17 mouse cellular contexts compared by ENCODE assay signal in genomic region chr4:104993140-104993874, GRCm38 (mm10).
DNase-seq lines count a peak whose midpoint lies in the region; ATAC-seq and TF ChIP-seq lines count a peak whose summit lies in the region.
"Had no signal": no experiment of that assay in that cellular context is flagged by ENCODE, and none has a peak within 500 bp of the region (broad histone marks: within the 10 kb centered on the region; RNA-seq: fewer than 3 reads in every experiment).

No protein-coding gene starts in this region.

- H3K36me3 ChIP-seq in limb, embryonic 14.5 days (ENCODE audit: control insufficient read depth, insufficient read depth, low read length) = no peaks in the 10 kb centered on the region
- no peaks in the 10 kb centered on the region for H3K36me3 ChIP-seq in limb, embryonic 10.5 days
- H3K36me3 ChIP-seq: embryonic facial prominence, embryonic 12.5 days; forebrain, embryonic 12.5 days; heart, embryonic 12.5 days; hindbrain, embryonic 15.5 days had no signal

- WGBS in limb, embryonic 14.5 days = 89% methylated on average over 10 of the region's 10 CpGs
- 93% methylated on average over 10 of the region's 10 CpGs for WGBS in limb, embryonic 10.5 days

- intact Hi-C loops in gastrocnemius, postnatal 14 days (cut with DNase I; ENCODE audit: low total_unique reads) = no loop called here

- H3K27ac ChIP-seq in limb, embryonic 14.5 days (replicated peaks; ENCODE audit: low read depth, low read length) = no peak overlapping the region
- no peak overlapping the region for H3K27ac ChIP-seq in limb, embryonic 10.5 days
- H3K27ac ChIP-seq: embryonic facial prominence, embryonic 12.5 days; forebrain, embryonic 12.5 days; hindbrain, embryonic 15.5 days had no signal

- peak; percentile 15 for DNase-seq in limb, embryonic 14.5 days (ENCODE audit: low spot score)
- DNase-seq in limb, embryonic 10.5 days (ENCODE audit: low spot score) = no peak
- DNase-seq in NIH3T3 (ENCODE audit: low read depth) = peak; percentile 34
- DNase-seq in gastrocnemius, postnatal 14 days = no peak
- DNase-seq in adrenal gland, postnatal 36 days = no peak
- DNase-seq in lung, postnatal 25 days (ENCODE audit: low spot score) = no peak
- DNase-seq: adrenal gland, postnatal 14 days; cerebellum, adult 18-20 months; cerebellum, postnatal 10 days; embryo, embryonic 11 days; gastrocnemius, postnatal 10 days had no signal

- no peak for TF ChIP-seq POLR2A in limb, embryonic 14.5 days (IDR thresholded peaks at IDR 0.05; ENCODE audit: borderline replicate concordance, extremely low read depth, insufficient read depth, insufficient read length)

- H3K9ac ChIP-seq in limb, embryonic 14.5 days (ENCODE audit: low read depth, low read length, severe bottlenecking) = no peak overlapping the region
- H3K9ac ChIP-seq: embryonic facial prominence, embryonic 12.5 days; forebrain, embryonic 12.5 days; heart, embryonic 12.5 days; hindbrain, embryonic 15.5 days had no signal

- no peaks in the 10 kb centered on the region for H3K27me3 ChIP-seq in limb, embryonic 14.5 days (ENCODE audit: control insufficient read depth, insufficient read depth, low read length)
- H3K27me3 ChIP-seq in limb, embryonic 10.5 days (ENCODE audit: low read depth, poor library complexity, severe bottlenecking) = no peaks in the 10 kb centered on the region
- H3K27me3 ChIP-seq: embryonic facial prominence, embryonic 12.5 days; forebrain, embryonic 12.5 days; heart, embryonic 12.5 days; hindbrain, embryonic 15.5 days had no signal

- no peak overlapping the region for H3K4me2 ChIP-seq in limb, embryonic 14.5 days (replicated peaks; ENCODE audit: low read depth, low read length, severe bottlenecking)
- H3K4me2 ChIP-seq: embryonic facial prominence, embryonic 12.5 days; forebrain, embryonic 12.5 days; heart, embryonic 12.5 days; hindbrain, embryonic 15.5 days had no signal

- H3K4me1 ChIP-seq in limb, embryonic 14.5 days (ENCODE audit: control insufficient read depth, insufficient read depth, low read length) = no peaks in the 10 kb centered on the region
- no peaks in the 10 kb centered on the region for H3K4me1 ChIP-seq in limb, embryonic 10.5 days
- H3K4me1 ChIP-seq: embryonic facial prominence, embryonic 12.5 days; forebrain, embryonic 12.5 days; heart, embryonic 12.5 days; hindbrain, embryonic 15.5 days had no signal

- H3K9me3 ChIP-seq in limb, embryonic 14.5 days (ENCODE audit: control insufficient read depth, low read length) = no peaks in the 10 kb centered on the region
- no peaks in the 10 kb centered on the region for H3K9me3 ChIP-seq in limb, embryonic 10.5 days (replicated peaks)
- H3K9me3 ChIP-seq: embryonic facial prominence, embryonic 12.5 days; forebrain, embryonic 12.5 days; heart, embryonic 12.5 days; hindbrain, embryonic 15.5 days had no signal

- H3K4me3 ChIP-seq in limb, embryonic 14.5 days (replicated peaks; ENCODE audit: low read length) = no peak overlapping the region
- H3K4me3 ChIP-seq in limb, embryonic 10.5 days = no peak overlapping the region
- H3K4me3 ChIP-seq: embryonic facial prominence, embryonic 12.5 days; forebrain, embryonic 12.5 days; heart, embryonic 12.5 days; hindbrain, embryonic 15.5 days had no signal

- ATAC-seq in limb, embryonic 14.5 days (ENCODE audit: low FRiP score, low read depth) = no peak
- peak; percentile 47; the same call in 1 of the 2 replicates for ATAC-seq in megakaryocyte, adult 5-6 weeks (ENCODE audit: poor library complexity, severe bottlenecking)
- ATAC-seq: forebrain, embryonic 16.5 days had no signal

Comparison
In these comparisons a context has a peak if more than half of its experiments do, and no peak if none do; other contexts are left out.
1. DNase-seq: peak in limb, embryonic 14.5 days (single experiment) and NIH3T3 (single experiment); none in limb, embryonic 10.5 days (single experiment), gastrocnemius, postnatal 14 days (single experiment), adrenal gland, postnatal 36 days (0 of 2) and lung, postnatal 25 days (single experiment).